Mouse (Mus musculus): ENCODE data around the gene Eif4ebp2.

Eif4ebp2 gene

DNA sequence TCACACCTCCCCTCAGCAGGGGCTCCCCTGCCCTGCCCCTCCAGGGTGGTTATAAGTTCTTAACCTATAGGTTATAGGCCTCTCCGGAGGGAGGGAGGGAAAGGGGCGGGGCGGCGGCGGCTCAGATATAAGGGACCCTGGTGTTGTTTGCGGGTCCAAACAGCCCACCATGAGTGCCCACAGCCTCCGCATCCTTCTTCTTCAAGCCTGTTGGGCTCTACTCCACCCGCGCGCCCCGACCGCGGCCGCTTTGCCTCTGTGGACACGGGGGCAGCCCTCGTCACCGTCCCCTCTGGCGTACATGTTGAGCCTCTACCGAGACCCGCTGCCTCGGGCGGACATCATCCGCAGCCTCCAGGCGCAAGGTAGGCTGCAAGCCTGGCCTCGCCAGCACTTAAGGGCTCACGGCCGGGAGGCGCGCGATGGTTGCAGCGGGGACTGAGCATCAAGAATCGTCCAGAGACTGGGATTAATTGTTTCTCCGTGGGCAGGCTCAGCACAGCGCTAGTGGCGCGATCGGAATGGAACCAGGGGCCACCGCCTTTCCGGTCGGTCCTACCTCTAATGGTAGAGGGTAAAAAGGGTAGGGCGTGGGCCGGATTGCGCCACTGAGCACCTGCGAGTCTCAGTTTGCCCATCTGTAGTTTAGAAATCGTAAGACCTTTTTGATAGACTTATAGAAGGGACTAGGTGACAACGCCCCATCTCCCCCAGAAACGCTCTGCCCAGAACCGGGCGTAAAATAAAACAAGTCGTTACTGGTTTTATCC, 34.1 kb downstream of the Eif4ebp2 start:
- DNase-seq (ENCODE audit: low read depth): no peak

GRCm38 (mm10) chr10:61417672-61418071, 34.8 kb downstream of the Eif4ebp2 start, which contains the start of gene Nodal:
Nodal (plus strand) TSS chr10:61417972.
- no peak for DNase-seq (ENCODE audit: low read depth)

GRCm38 (mm10) chr10:61417046-61417445, 35.4 kb downstream of the Eif4ebp2 start:
- DNase-seq (ENCODE audit: low read depth): no peak

- no peak for DNase-seq (ENCODE audit: low read depth)
These were observed 35.9 kb downstream of the Eif4ebp2 start for GRCm38 (mm10) chr10:61416561-61416960.

DNA sequence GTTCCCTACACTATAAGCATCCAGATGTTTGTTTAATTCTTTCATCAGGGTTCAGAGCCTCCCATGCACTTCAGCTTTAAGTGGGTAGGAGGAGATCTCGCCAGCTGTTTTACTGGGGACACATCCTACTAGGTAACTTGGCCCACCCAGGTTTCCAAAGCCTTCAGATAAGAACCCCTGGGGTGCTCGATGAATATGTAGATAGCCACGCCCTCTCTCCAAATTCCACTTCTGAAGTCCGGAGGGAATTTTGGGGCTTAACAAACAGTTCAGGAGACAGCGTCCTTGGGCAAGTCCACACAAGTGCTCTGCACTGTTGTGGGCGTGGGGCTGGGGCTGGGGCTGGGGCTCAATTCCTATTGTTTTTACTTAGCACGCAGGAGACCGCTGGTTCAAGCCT, 36.6 kb downstream of the Eif4ebp2 start:
- DNase-seq (ENCODE audit: low read depth): no peak

GRCm38 (mm10) chr10:61415240-61415639, 37.2 kb downstream of the Eif4ebp2 start:
- DNase-seq (ENCODE audit: low read depth): no peak

DNA sequence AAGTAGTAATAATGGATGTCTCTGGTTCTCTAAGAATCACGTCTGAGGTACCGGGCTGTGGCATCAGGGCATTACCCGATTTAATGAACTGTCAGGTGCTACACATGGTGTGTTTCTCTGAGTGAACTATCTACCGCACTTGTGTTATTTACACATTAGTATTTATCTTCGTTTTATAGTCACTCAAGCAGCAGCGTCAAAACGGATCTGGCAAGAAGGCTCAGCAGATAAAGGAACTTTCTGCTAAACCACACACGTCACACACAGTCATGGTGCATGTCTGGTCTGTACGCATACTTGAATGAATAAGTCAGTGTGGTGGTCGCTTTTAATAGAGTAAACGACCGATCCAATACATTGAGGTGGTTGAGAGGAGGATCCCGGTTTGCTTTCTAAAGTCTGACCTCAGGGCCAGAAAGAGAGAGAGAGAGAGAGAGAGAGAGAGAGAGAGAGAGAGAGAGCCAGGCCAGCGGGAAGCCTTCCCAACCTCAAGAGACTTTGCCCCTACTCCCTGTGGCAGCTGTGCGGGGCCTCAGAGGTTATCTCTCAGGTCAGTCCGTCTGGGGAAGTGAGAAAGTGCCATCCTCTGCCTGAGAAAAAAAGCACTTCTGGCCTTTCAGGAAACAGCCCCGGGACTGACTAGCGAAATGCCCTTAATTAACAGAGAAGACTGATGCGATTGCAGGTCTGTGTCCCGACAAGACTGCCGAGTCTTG, 39.4 kb downstream of the Eif4ebp2 start:
- peak; percentile 45 for DNase-seq (ENCODE audit: low read depth)

GRCm38 (mm10) chr10:61410193-61410592, 42.3 kb downstream of the Eif4ebp2 start:
- DNase-seq (ENCODE audit: low read depth): no peak

DNA sequence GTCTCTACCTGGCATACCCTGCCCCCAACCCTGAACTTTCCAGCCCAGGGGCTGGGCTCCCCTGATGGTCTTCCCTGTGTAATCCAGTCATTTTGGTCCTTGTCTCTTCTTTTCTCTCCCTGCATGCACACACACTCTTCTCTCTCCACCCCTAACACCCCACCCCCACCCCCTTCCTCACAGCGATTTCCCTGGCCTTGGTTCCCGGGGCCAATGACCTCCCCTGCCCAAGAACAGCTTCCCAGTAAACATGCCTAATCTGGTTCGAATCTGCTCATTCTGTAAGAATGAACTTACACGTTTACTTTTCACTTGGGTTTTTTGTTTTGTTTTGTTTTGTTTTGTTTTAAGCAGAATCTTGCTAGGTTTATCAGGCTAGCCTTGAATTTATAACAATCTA, 42.7 kb downstream of the Eif4ebp2 start:
- DNase-seq (ENCODE audit: low read depth): no peak

DNA sequence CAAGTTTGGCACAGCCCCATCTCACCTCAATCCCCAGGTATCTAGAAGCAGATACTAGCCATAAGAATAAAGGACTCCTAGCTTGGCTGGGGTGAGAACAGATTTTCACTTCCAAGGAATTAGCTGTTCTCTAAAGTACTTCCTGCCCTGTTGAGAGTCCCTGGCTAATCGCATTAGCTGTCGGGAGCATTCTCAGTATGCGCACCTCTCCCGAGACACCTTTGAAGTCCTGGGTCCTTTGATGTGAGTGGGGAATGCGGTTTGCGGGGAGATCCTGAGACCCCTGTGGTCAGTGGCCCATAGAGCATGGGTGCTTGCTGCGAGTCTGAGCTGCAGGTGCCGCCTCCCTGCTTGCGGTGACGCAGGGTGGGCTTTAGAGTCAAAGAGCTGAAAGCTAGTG, 46.5 kb downstream of the Eif4ebp2 start:
- no peak for DNase-seq (ENCODE audit: low read depth)

GRCm38 (mm10) chr10:61402911-61403310, 49.5 kb downstream of the Eif4ebp2 start:
- no peak for DNase-seq (ENCODE audit: low read depth)

GRCm38 (mm10) chr10:61402480-61402879, 50.0 kb downstream of the Eif4ebp2 start:
- DNase-seq (ENCODE audit: low read depth): no peak

DNA sequence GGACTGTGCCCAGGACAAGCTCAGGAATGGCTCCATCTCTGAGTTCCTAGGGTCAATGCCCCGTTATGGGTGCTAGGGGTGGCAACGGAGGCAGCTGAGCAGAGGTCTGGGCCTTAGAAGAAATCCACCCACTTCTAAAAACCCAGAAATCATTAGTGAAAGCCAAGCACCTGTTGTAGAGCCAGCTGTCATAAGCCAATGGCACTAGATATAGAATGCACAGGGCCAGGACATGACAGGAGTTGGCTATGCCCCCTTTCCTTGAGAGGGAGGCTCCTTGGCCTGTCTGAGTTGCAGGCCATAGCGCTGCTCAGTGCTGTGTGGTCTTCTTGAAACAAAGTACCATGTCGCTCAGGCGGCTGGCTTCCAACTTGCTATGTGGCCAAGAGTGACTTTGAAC, 52.1 kb downstream of the Eif4ebp2 start:
- no peak for DNase-seq (ENCODE audit: low read depth)

DNA sequence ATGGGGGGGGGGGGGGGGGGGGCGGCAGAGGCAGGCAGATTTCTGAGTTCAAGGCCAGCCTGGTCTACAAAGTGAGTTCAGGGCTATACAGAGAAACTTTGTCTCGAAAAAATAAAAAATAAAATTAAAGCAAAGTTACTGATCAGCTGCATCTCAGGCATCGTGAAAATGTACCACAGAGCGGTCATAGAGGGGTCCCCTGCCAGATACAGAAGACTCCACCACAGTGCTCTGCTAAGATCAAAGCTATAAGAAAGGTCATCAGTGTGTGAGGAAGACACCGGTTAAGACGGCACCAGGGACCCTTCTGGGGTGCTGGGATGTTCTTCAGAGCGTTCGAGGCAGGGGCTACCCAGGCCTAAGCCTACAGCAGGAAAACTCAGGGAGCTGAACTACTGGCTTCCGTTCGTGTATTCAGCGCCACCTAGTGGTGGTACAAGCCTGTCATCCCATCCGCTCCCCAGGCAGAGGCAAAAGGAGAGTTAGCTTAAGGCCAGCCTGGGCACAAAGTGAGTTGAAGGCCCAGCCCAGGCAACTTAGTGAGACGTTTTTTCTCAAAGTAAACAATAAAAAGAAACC, 53.2 kb downstream of the Eif4ebp2 start:
- no peak for DNase-seq (ENCODE audit: low read depth)

- no peak for DNase-seq (ENCODE audit: low read depth)
These were observed 54.3 kb downstream of the Eif4ebp2 start for GRCm38 (mm10) chr10:61398125-61398524.

- DNase-seq (ENCODE audit: low read depth): no peak
These were observed 57.9 kb downstream of the Eif4ebp2 start for GRCm38 (mm10) chr10:61394476-61395136.

DNA sequence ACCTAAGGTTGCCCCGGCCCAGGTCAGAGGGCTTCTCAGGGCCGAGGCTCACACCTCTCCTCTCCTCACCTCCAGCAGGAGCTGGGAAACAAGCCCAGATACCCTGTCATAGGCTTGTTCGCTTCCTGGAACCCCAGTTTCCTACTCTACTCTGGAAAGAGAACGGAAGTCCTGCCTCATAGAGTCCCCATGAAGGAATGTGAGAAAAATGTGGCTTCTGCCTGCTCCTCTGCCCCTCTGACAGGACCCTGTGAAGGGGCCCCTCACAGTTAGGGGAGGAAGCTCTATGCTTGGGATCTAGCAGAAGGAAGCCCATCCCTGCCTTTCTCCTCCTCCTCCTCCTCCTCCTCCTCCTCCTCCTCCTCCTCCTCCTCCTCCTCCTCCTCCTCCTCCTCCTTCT, 59.9 kb downstream of the Eif4ebp2 start:
- no peak for DNase-seq (ENCODE audit: low read depth)

DNA sequence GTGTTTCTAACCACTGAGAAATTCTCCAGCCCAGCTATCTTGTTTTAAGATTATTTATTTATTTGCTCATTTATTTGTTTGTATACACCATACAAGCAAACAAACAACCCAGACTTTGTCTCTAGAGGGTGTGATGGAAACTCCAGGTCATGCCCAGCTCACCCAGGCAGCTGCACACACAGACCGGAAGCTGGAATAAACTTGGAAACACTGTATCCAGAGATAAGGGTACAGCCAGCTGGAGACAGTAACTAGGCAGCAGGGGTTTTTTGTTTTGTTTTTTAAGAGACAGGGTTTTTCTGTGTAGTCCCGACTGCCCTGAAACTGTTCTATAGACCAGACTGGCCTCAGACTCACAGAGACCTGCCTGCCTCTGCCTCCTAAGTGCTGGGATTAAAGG, 62.3 kb downstream of the Eif4ebp2 start:
- DNase-seq (ENCODE audit: low read depth): no peak

- DNase-seq (ENCODE audit: low read depth): no peak
These were observed 63.4 kb downstream of the Eif4ebp2 start for GRCm38 (mm10) chr10:61389020-61389419.

GRCm38 (mm10) chr10:61386284-61386683, 66.2 kb downstream of the Eif4ebp2 start:
- DNase-seq (ENCODE audit: low read depth): no peak

GRCm38 (mm10) chr10:61385174-61385573, 67.3 kb downstream of the Eif4ebp2 start:
- no peak for DNase-seq (ENCODE audit: low read depth)

DNA sequence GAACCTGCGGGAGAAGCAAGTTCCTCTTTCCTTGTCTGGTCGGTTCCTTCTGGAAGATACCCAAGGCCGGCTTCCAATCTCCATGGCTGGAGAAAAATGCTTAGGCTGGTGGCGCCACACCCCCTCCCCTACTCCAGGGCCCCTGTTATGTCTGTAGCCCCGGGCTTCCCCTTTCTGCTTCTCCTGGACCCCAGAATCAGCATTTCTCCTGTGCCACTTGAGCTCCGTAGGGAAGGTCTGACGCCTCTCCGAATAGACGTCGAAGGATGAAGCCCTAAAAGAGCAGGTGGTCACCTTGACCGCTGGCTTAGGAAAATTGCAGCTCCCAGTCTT, 68.8 kb downstream of the Eif4ebp2 start:
- no peak for DNase-seq (ENCODE audit: low read depth)
